Mouse (Mus musculus) ES-E14 (cell line): ENCODE results near the gene Pkd2. TPM values are rescaled to one million over a fixed set of nuclear protein-coding genes. Genes with fewer than 3 reads are reported as not detected.

Experiments
- DNase-seq: peaks from one replicate; pipeline ENCODE4 v3.0.0-alpha.2; 2013; ENCODE audit warnings: low read depth, low spot score
- H3K27ac ChIP-seq: 2 replicates; pipeline ENCODE4 v1.5.1; 2012; ENCODE audit warnings: low read depth, mild to moderate bottlenecking, low read length, moderate library complexity, mixed read lengths; ENCODE audit not compliant: poor library complexity, insufficient read depth, severe bottlenecking
- H3K36me3 ChIP-seq: 2 replicates; pipeline ENCODE4 v1.6.1; 2012; ENCODE audit warnings: mild to moderate bottlenecking, low read length, moderate library complexity, mixed read lengths; ENCODE audit not compliant: control insufficient read depth, poor library complexity, insufficient read depth, severe bottlenecking
- H3K4me1 ChIP-seq, 2 experiments: fragments of 150-350 bp in 1 of 2; sonication (generic) in 1 of 2; 2 replicates each; pipeline ENCODE4 v1.6.1; 2012; ENCODE audit warnings: low read length in 2 of 2, mild to moderate bottlenecking in 1 of 2, mixed read lengths in 1 of 2; ENCODE audit not compliant: control insufficient read depth in 2 of 2, insufficient read depth in 2 of 2, poor library complexity in 1 of 2
- H3K4me3 ChIP-seq, 2 experiments: fragments of 150-350 bp in 1 of 2; sonication (generic) in 1 of 2; 2 replicates each; pipeline ENCODE4 v1.5.1; 2012; ENCODE audit warnings: low read length in 2 of 2, low read depth in 1 of 2, mild to moderate bottlenecking in 1 of 2, mixed read lengths in 1 of 2; ENCODE audit not compliant: insufficient read depth in 1 of 2, poor library complexity in 1 of 2, severe bottlenecking in 1 of 2
- H3K9ac ChIP-seq: 2 replicates; pipeline ENCODE4 v1.6.1; 2012; ENCODE audit warnings: low read depth, mild to moderate bottlenecking, low read length, mixed read lengths; ENCODE audit not compliant: poor library complexity, insufficient read depth, severe bottlenecking
- H3K9me3 ChIP-seq: fragments of 150-350 bp; sonication (generic); 2 replicates; pipeline ENCODE4 v1.6.1; 2012; ENCODE audit warnings: low read depth, mild to moderate bottlenecking, low read length; ENCODE audit not compliant: control insufficient read depth, insufficient read depth
- CHD2 ChIP-seq: IDR thresholded peaks from 2 replicates; pipeline ENCODE4 v1.6.1; 2014; ENCODE audit warnings: mild to moderate bottlenecking, low read depth, low read length, inconsistent platforms
- HCFC1 ChIP-seq: IDR thresholded peaks from 2 replicates; pipeline ENCODE4 v1.6.1; 2012; ENCODE audit warnings: low read length, inconsistent platforms, borderline replicate concordance; ENCODE audit not compliant: insufficient read depth
- MAFK ChIP-seq: IDR thresholded peaks from 2 replicates; pipeline ENCODE4 v1.6.1; 2014; ENCODE audit warnings: mild to moderate bottlenecking, low read depth, low read length, inconsistent platforms; ENCODE audit not compliant: insufficient read depth
- ZC3H11A ChIP-seq: IDR thresholded peaks from 2 replicates; pipeline ENCODE4 v1.6.1; 2012; ENCODE audit warnings: low read depth, mild to moderate bottlenecking, inconsistent platforms, low read length, borderline replicate concordance
- ZNF384 ChIP-seq: IDR thresholded peaks from 2 replicates; pipeline ENCODE4 v1.6.1; 2012; ENCODE audit warnings: low read depth, low read length, inconsistent platforms
- in situ Hi-C, 2 experiments: fragments of 600-800 bp; cut with MboI; formaldehyde crosslinking; loops; one replicate each; pipeline ENCODE4 v1.15.1; 2025; ENCODE audit warnings: low sequenced_read_pairs in 2 of 2, inconsistent platforms in 1 of 2; ENCODE audit not compliant: unreplicated experiment in 2 of 2
- total RNA-seq: library from RNA; depleted of rRNA; stranded (reverse); fragments of 300-350 nt; gene quantifications from 2 replicates; pipeline ENCODE4 v1.2.3, GENCODE M21; 2012

Pkd2 gene
- total RNA-seq, 1 experiment, result 38.7 TPM

- in situ Hi-C loops, result no loop called here
- peak; percentile 54 for DNase-seq
- Histone ChIP-seq H3K4me3 (peak within 1 kb of the TSS; percentile 61 to 78), H3K36me3 (peaks cover 13% of the 10 kb centered on the region), H3K4me1 (peaks cover 13 to 18% of the 10 kb centered on the region in 2 experiments), H3K27ac (peak within 1 kb of the TSS; percentile 87), H3K9ac (peak within 1 kb of the TSS; percentile 70), H3K9me3 (no peaks in the 10 kb centered on the region)
- TF ChIP-seq ZC3H11A, result no peak
- peak; percentile 93 for TF ChIP-seq ZNF384
- TF ChIP-seq MAFK, result no peak
- no peak for TF ChIP-seq CHD2
- no peak for TF ChIP-seq HCFC1
Observed at GRCm38 (mm10) chr5:104434835-104435301, 24.4 kb upstream of the Pkd2 start, which contains the start of gene Spp1. Gene Spp1 (plus strand): TSS chr5:104435118.

GRCm38 (mm10) chr5:104436406-104437076, 22.7 kb upstream of the Pkd2 start:
- H3K4me1 ChIP-seq, result peaks cover 15 to 18% of the 10 kb centered on the region in 2 experiments
- no peaks in the 10 kb centered on the region for H3K9me3 ChIP-seq
- peak overlapping the region; percentile 70; the same call in 1 of the 2 replicates for H3K27ac ChIP-seq
- in situ Hi-C loops, result no loop called here
- peak overlapping the region; percentile 61 to 65 for H3K4me3 ChIP-seq
- no peak for DNase-seq
- H3K36me3 ChIP-seq, result peaks cover 17% of the 10 kb centered on the region
- TF ChIP-seq CHD2 (no peak), ZNF384 (no peak), MAFK (peak; percentile 61; the same call in 1 of the 2 replicates), ZC3H11A (no peak)
- H3K9ac ChIP-seq, result peak overlapping the region; percentile 47; the same call in 1 of the 2 replicates

GRCm38 (mm10) chr5:104442396-104442795, 16.9 kb upstream of the Pkd2 start:
- no peak for DNase-seq
- Histone ChIP-seq H3K9me3 (no peaks in the 10 kb centered on the region), H3K36me3 (peaks cover 12% of the 10 kb centered on the region), H3K4me3 (no peak overlapping the region), H3K4me1 (peaks cover 6 to 14% of the 10 kb centered on the region in 2 experiments), H3K9ac (0 out of 2 replicates have a peak overlapping the region, but pooled peaks have one; percentile 5), H3K27ac (peak overlapping the region; percentile 97)
- in situ Hi-C loops, result no loop called here
- TF ChIP-seq MAFK (no peak), ZC3H11A (no peak), CHD2 (no peak), ZNF384 (no peak), HCFC1 (no peak)

GRCm38 (mm10) chr5:104442850-104443249, 16.4 kb upstream of the Pkd2 start:
- TF ChIP-seq ZNF384, result no peak
- 0 out of 2 replicates have a peak, but pooled peaks have one; percentile 36 for TF ChIP-seq MAFK
- TF ChIP-seq ZC3H11A, result no peak
- TF ChIP-seq CHD2, result peak; percentile 38
- TF ChIP-seq HCFC1, result no peak
- DNase-seq, result no peak
- Histone ChIP-seq H3K9me3 (no peaks in the 10 kb centered on the region), H3K9ac (no peak overlapping the region), H3K27ac (peak overlapping the region; percentile 97; the same call in 1 of the 2 replicates), H3K36me3 (peaks cover 9% of the 10 kb centered on the region), H3K4me3 (no peak overlapping the region), H3K4me1 (peaks cover 6 to 11% of the 10 kb centered on the region in 2 experiments)
- in situ Hi-C loops, result no loop called here
